Mouse (Mus musculus): ENCODE measurements around the gene Ccdc28b.

DNA sequence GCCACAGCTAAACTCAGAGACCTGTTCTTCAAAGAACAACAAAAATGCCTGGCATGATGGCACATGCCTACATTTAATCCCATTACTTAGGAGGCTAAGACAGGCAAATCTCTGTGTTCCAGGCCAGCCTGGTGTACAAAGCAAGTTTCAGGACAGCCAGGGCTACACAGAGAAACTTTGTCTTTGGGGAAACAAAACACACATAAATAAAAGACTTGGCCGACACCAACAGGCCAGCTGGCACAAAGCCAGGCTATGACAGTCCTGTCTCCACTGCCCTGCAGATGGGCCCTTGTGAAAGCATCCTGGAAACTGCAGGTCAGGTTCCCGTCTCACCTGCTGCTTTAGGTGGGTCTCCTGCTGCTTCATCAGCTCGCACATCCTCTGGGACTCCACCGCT is 7.2 kb upstream of the Ccdc28b start:
- TF ChIP-seq CTCF (IDR thresholded peaks at IDR 0.05; ENCODE audit: insufficient read depth, low read length), result no peak
- TF ChIP-seq POLR2A (IDR thresholded peaks at IDR 0.05; ENCODE audit: borderline replicate concordance, extremely low read depth, low read depth, low read length), result no peak

Data from lung, adult 2 months (tissue).